Mouse (Mus musculus) megakaryocyte, adult 5-6 weeks (primary cell): ENCODE measurements at regions not wholly inside any gene's neighbourhood (a gene's known extent, or its start where the extent isn't known, plus 50 kb on each side); places are given as distances from the start of the nearest gene placed in this dataset.

Experiments used
- ATAC-seq: 2 replicates; pipeline ENCODE4 v1.8.0; 2016; ENCODE audit warnings: mild to moderate bottlenecking, inconsistent platforms; ENCODE audit not compliant: poor library complexity, severe bottlenecking

DNA sequence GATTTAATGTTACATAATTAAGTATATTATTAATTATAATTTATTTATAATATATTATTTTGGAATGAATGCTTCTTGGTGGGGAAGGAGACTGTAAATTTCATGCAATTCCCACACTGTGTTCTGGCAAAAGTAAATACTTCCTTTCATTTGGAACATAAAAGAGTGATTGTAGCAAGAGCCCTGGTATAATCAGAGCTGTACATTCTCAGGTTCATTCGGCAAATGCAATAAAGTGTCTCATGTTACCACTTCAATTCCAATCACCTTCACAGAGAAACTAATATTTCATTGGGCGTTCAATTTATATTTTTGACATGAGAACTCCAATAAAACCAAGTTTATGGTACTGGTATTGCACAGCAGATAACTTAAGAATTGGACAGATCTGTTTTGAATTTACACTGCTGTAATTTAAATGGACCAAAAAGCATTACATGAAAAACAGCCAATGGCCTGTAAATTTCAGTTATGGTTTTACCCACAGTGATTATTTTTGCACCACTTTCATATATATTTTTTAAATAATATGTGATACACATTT lies 569.0 kb downstream of the Pcdh7 start:
- no peak for ATAC-seq

DNA sequence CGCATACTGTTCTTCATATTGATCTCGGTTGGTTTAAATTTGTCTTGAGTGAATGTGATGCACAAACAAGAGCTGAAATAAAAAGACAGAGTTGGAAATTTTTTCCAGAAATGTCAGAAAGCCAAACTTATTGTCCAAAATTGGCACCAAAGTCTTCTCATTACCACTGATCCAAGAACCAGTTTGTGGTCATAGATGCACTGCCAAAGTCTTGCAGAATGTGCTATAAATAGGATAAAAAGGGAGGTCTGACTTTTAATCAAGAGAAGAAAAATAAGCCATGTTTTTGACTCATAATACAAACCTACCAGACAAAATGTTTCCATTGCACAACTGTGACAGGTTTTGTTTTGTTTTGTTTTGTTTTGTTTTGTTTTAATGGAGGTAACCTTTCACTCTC lies 573.5 kb downstream of the Pcdh7 start:
- no peak for ATAC-seq

DNA sequence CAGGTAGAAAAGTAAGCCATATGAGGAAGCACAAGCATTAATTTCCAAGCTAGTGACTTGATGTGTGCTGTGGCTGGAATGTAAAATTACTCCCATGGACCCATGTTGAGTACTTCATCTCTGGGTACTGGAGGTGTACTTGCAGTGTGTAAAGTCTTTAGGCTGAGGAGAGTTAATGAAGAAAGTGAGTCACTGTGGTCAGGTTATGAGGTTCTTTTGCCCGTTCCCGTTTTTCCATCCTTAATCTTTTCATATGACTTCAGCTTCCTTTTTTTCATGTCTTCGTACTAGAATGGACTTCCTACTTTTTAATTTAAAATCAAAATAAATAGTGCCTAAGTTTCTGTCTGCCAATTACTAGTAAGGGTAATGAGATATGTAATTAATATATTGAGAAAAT lies 577.1 kb downstream of the Pcdh7 start:
- peak; percentile 30; the same call in 1 of the 2 replicates for ATAC-seq

DNA sequence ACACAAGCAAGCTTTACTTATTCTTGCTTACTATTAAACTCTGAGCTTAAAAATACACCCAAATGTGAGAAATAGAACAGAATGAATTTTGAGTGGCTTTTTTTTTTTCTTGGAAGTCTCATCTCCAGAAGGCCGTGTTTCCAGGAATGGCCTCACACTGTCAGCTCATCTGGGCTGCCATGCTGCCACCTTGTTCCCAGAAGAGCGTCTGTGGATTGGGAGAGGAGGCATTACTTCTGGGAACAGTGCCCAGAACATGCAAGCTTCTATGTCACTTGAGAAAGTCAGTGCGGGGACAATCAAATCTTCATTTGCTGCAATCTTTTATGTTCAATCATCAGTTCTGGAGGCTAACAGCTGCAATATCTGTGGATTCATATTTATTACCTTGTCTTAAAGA lies 613.6 kb downstream of the Pcdh7 start:
- no peak for ATAC-seq
